8 mouse cellular contexts compared by ENCODE assay signal in genomic region chr2:150674900-150675299, GRCm38 (mm10). TPM values are rescaled to one million over a fixed set of nuclear protein-coding genes. Genes with fewer than 3 reads are reported as not detected.
A peak's percentile ranks its signal among the peaks of the same experiment; 100 is the strongest.
DNase-seq lines count a peak whose midpoint lies in the region; ATAC-seq and TF ChIP-seq lines count a peak whose summit lies in the region.

No protein-coding gene starts in this region.

- TF ChIP-seq CTCF in brain, embryonic 14.5 days (IDR thresholded peaks at IDR 0.05; ENCODE audit: borderline replicate concordance, extremely low read depth, insufficient read depth, insufficient read length): peak; percentile 81; the same call in 1 of the 2 replicates

- H3K27ac ChIP-seq in forebrain, embryonic 11.5 days (ENCODE audit: low read depth, low read length): no peak overlapping the region
- no peak overlapping the region for H3K27ac ChIP-seq in hindbrain, embryonic 13.5 days

- no peaks in the 10 kb centered on the region for H3K27me3 ChIP-seq in forebrain, embryonic 11.5 days (ENCODE audit: control insufficient read depth, insufficient read depth, low read length)
- peaks cover 45% of the 10 kb centered on the region for H3K27me3 ChIP-seq in hindbrain, embryonic 13.5 days

- ATAC-seq in cerebellum, adult (ENCODE audit: insufficient number of reproducible peaks, low FRiP score, low TSS enrichment): peak; percentile 43
- ATAC-seq in forebrain, embryonic 11.5 days (replicated peaks; ENCODE audit: low FRiP score): peak; percentile 78
- ATAC-seq in hindbrain, embryonic 13.5 days (ENCODE audit: low FRiP score): peak; percentile 74
- peak; percentile 83 for ATAC-seq in megakaryocyte-erythroid progenitor cell, adult 5-6 weeks (replicated peaks; ENCODE audit: low FRiP score, low TSS enrichment, poor library complexity, severe bottlenecking)

- H3K9me3 ChIP-seq in forebrain, embryonic 11.5 days (ENCODE audit: control insufficient read depth, low read length): no peaks in the 10 kb centered on the region
- no peaks in the 10 kb centered on the region for H3K9me3 ChIP-seq in hindbrain, embryonic 13.5 days

- no peak overlapping the region for H3K9ac ChIP-seq in forebrain, embryonic 11.5 days (ENCODE audit: low read length)
- 0 out of 2 replicates have a peak overlapping the region, but pooled peaks have one; percentile 19 for H3K9ac ChIP-seq in hindbrain, embryonic 13.5 days

- H3K4me1 ChIP-seq in forebrain, embryonic 11.5 days (replicated peaks; ENCODE audit: control insufficient read depth, insufficient read depth, low read length): no peaks in the 10 kb centered on the region
- peaks cover 4% of the 10 kb centered on the region; the same call in 1 of the 2 replicates for H3K4me1 ChIP-seq in hindbrain, embryonic 13.5 days (replicated peaks)

- WGBS in forebrain, embryonic 11.5 days: 13% methylated on average over 2 of the region's 2 CpGs
- 3% methylated on average over 2 of the region's 2 CpGs for WGBS in hindbrain, embryonic 13.5 days

- no peak for DNase-seq in cerebellum, adult 11-12 months
- peak; percentile 88 for DNase-seq in brain, embryonic 14.5 days (ENCODE audit: low read depth)
- DNase-seq in forebrain, embryonic 11.5 days (ENCODE audit: low spot score): peak; percentile 82
- DNase-seq in layer of hippocampus, postnatal 36 days: peak; percentile 47 to 67
- peak; percentile 65 for DNase-seq in skeletal muscle tissue, adult 2 months (ENCODE audit: low read depth, low spot score)

- no peak overlapping the region for H3K4me3 ChIP-seq in forebrain, embryonic 11.5 days (ENCODE audit: low read depth, low read length)
- H3K4me3 ChIP-seq in hindbrain, embryonic 13.5 days: no peak overlapping the region

- no peaks in the 10 kb centered on the region for H3K36me3 ChIP-seq in forebrain, embryonic 11.5 days (ENCODE audit: control insufficient read depth, insufficient read depth, low read length)
- no peaks in the 10 kb centered on the region for H3K36me3 ChIP-seq in hindbrain, embryonic 13.5 days

- no peak for TF ChIP-seq POLR2A in brain, embryonic 14.5 days (IDR thresholded peaks at IDR 0.05; ENCODE audit: borderline replicate concordance, extremely low read depth, insufficient read depth, insufficient read length, poor library complexity, severe bottlenecking)

- no peak overlapping the region for H3K4me2 ChIP-seq in forebrain, embryonic 11.5 days (ENCODE audit: low read depth, low read length, severe bottlenecking)
- no peak overlapping the region for H3K4me2 ChIP-seq in hindbrain, embryonic 13.5 days

RNA-seq across cellular contexts. Expression of gene Acss1, which starts 6.6 kb away (rescaled TPM):
- 22.8 and 28.0 TPM in 2 replicates for polyA plus RNA-seq in brain, embryonic 14.5 days (2012; rRNA removed)
- polyA plus RNA-seq in forebrain, embryonic 11.5 days (2014; fragmentation: Nextera tagmentation; extraction: Ambion mirVana): 46.6 and 46.8 TPM in 2 replicates
- 19.8 and 20.1 TPM in 2 replicates for polyA plus RNA-seq in hindbrain, embryonic 13.5 days (2015; fragmentation: Nextera tagmentation; extraction: Ambion mirVana)
- total RNA-seq in layer of hippocampus, postnatal 36 days (2021): 10 to 100 TPM; 22.7 to 29.9 TPM
- total RNA-seq in megakaryocyte-erythroid progenitor cell, adult 5-6 weeks (2014; fragmentation: Nextera tagmentation): 90.4 and 97.4 TPM in 2 replicates
- total RNA-seq in megakaryocyte-erythroid progenitor cell, adult 5-6 weeks (2017): 66.9 and 69.4 TPM in 2 replicates

RNA-seq across cellular contexts. Expression of gene Vsx1, which starts 14.3 kb away (rescaled TPM):
- polyA plus RNA-seq in brain, embryonic 14.5 days (2012; rRNA removed): 0.03 and 0.08 TPM in 2 replicates
- polyA plus RNA-seq in forebrain, embryonic 11.5 days (2014; fragmentation: Nextera tagmentation; extraction: Ambion mirVana): 0.08 TPM in 1 of 2 replicates, not detected in the other
- 0.18 and 0.61 TPM in 2 replicates for polyA plus RNA-seq in hindbrain, embryonic 13.5 days (2015; fragmentation: Nextera tagmentation; extraction: Ambion mirVana)
- total RNA-seq in layer of hippocampus, postnatal 36 days (2021): under 1 TPM in 1 of 2 experiments, not detected in 1; 0.10 TPM
- total RNA-seq in megakaryocyte-erythroid progenitor cell, adult 5-6 weeks (2014; fragmentation: Nextera tagmentation): not detected in 2 replicates
- not detected in 2 replicates for total RNA-seq in megakaryocyte-erythroid progenitor cell, adult 5-6 weeks (2017)
